15 mouse cellular contexts compared by ENCODE assay signal in genomic region chr3:108997762-108998161, GRCm38 (mm10). TPM values are rescaled to one million over a fixed set of nuclear protein-coding genes. Genes with fewer than 3 reads are reported as not detected.
DNase-seq lines count a peak whose midpoint lies in the region; ATAC-seq and TF ChIP-seq lines count a peak whose summit lies in the region.
"Had no signal": no experiment of that assay in that cellular context is flagged by ENCODE, and none has a peak within 500 bp of the region (broad histone marks: within the 10 kb centered on the region; RNA-seq: fewer than 3 reads in every experiment).

No protein-coding gene starts in this region.

- TF ChIP-seq POLR2A in myocyte (IDR thresholded peaks at IDR 0.05; ENCODE audit: insufficient read length, low read depth) = no peak

- no peak for DNase-seq in heart, postnatal 14 days
- no peak for DNase-seq in kidney, adult 8-10 months
- no peak for DNase-seq in spleen, adult 12 weeks (ENCODE audit: low spot score)
- DNase-seq: gastrocnemius, postnatal 36 days; right cerebral cortex, adult 18-20 months had no signal

- H3ac ChIP-seq in myocyte (ENCODE audit: control insufficient read depth, insufficient read length) = no peak overlapping the region

- no peaks in the 10 kb centered on the region for H3K79me2 ChIP-seq in myocyte (ENCODE audit: control insufficient read depth, insufficient read depth)

- no peak overlapping the region for H3K4me3 ChIP-seq in heart, embryonic 15.5 days
- H3K4me3 ChIP-seq in liver, embryonic 15.5 days (replicated peaks) = peak overlapping the region; percentile 20
- H3K4me3 ChIP-seq in myocyte = no peak overlapping the region

- H3K9me3 ChIP-seq in heart, embryonic 15.5 days (replicated peaks) = no peaks in the 10 kb centered on the region
- H3K9me3 ChIP-seq in liver, embryonic 15.5 days (replicated peaks) = no peaks in the 10 kb centered on the region

- no peak for ATAC-seq in heart, embryonic 15.5 days (replicated peaks; ENCODE audit: insufficient number of reproducible peaks, insufficient read depth, low FRiP score, low read depth)
- ATAC-seq in common myeloid progenitor, adult 5-6 weeks (replicated peaks; ENCODE audit: low read depth, poor library complexity, severe bottlenecking) = peak; percentile 81
- peak; percentile 65 for ATAC-seq in liver, embryonic 15.5 days (ENCODE audit: insufficient read depth)
- ATAC-seq: forebrain, embryonic 16.5 days; inflammation-experienced regulatory T-cells, adult 6 months had no signal

- intact Hi-C loops in heart, postnatal 14 days (cut with DNase I) = no loop called here

- no peaks in the 10 kb centered on the region for H3K4me1 ChIP-seq in heart, embryonic 15.5 days (replicated peaks)
- H3K4me1 ChIP-seq in liver, embryonic 15.5 days (replicated peaks) = peaks cover 14% of the 10 kb centered on the region

- H3K4me2 ChIP-seq in heart, embryonic 15.5 days = 0 out of 2 replicates have a peak overlapping the region, but pooled peaks have one; percentile 13
- H3K4me2 ChIP-seq in liver, embryonic 15.5 days = peak overlapping the region; percentile 56
- peak overlapping the region; percentile 60 for H3K4me2 ChIP-seq in myocyte (ENCODE audit: low read depth)
- H3K4me2 ChIP-seq: midbrain, embryonic 11.5 days had no signal

- no peaks in the 10 kb centered on the region for H3K36me3 ChIP-seq in heart, embryonic 15.5 days
- H3K36me3 ChIP-seq in liver, embryonic 15.5 days (replicated peaks) = no peaks in the 10 kb centered on the region
- H3K36me3 ChIP-seq in myocyte (ENCODE audit: control insufficient read depth, insufficient read depth) = no peaks in the 10 kb centered on the region

- H3K27me3 ChIP-seq in heart, embryonic 15.5 days = no peaks in the 10 kb centered on the region
- no peaks in the 10 kb centered on the region for H3K27me3 ChIP-seq in liver, embryonic 15.5 days
- no peaks in the 10 kb centered on the region for H3K27me3 ChIP-seq in myocyte (ENCODE audit: control insufficient read depth, insufficient read depth, insufficient read length)

- no peak overlapping the region for H3K9ac ChIP-seq in heart, embryonic 15.5 days
- no peak overlapping the region for H3K9ac ChIP-seq in liver, embryonic 15.5 days

- H3K27ac ChIP-seq in heart, embryonic 15.5 days = 0 out of 2 replicates have a peak overlapping the region, but pooled peaks have one; percentile 12
- H3K27ac ChIP-seq in liver, embryonic 15.5 days (replicated peaks) = 0 out of 2 replicates have a peak overlapping the region, but pooled peaks have one; percentile 31

- WGBS in heart, embryonic 15.5 days = 54% methylated on average over 4 of the region's 4 CpGs
- WGBS in liver, embryonic 15.5 days (ENCODE audit: insufficient replicate concordance) = 17% methylated on average over 4 of the region's 4 CpGs

TF ChIP-seq in myocyte, 11 proteins besides CTCF, POLR2A, EP300 and RAD21:
- TF ChIP-seq TCF12 (IDR thresholded peaks at IDR 0.05; ENCODE audit: insufficient read depth, poor library complexity, severe bottlenecking) (no peak), E2F4 (IDR thresholded peaks at IDR 0.05; ENCODE audit: insufficient read depth) (no peak)

RNA-seq across cellular contexts. Expression of gene Fam102b, which starts 29.6 kb away (rescaled TPM):
- 6.2 and 7.6 TPM in 2 replicates for polyA plus RNA-seq in heart, embryonic 15.5 days (2015; fragmentation: Nextera tagmentation; extraction: Ambion mirVana)
- total RNA-seq in heart, postnatal 14 days (2021) = 10 to 100 TPM; 17.2 to 18.1 TPM
- total RNA-seq in common myeloid progenitor, adult 5-6 weeks (2017) = 18.9 and 21.0 TPM in 2 replicates
- 2.0 and 2.2 TPM in 2 replicates for polyA plus RNA-seq in liver, embryonic 15.5 days (2015; fragmentation: Nextera tagmentation; extraction: Ambion mirVana)
- polyA plus RNA-seq in myocyte (2012; fragmentation: generic; extraction: Trizol) = 3.7 TPM

RNA-seq across cellular contexts. Expression of gene Gm9857, which starts 57.5 kb away (rescaled TPM):
- polyA plus RNA-seq in heart, embryonic 15.5 days (2015; fragmentation: Nextera tagmentation; extraction: Ambion mirVana) = not detected in 2 replicates
- total RNA-seq in heart, postnatal 14 days (2021) = not detected
- total RNA-seq in common myeloid progenitor, adult 5-6 weeks (2017) = not detected in 2 replicates
- not detected in 2 replicates for polyA plus RNA-seq in liver, embryonic 15.5 days (2015; fragmentation: Nextera tagmentation; extraction: Ambion mirVana)
- not detected for polyA plus RNA-seq in myocyte (2012; fragmentation: generic; extraction: Trizol)
- total RNA-seq: gastrocnemius, postnatal 36 days; layer of hippocampus, adult 18-20 months; left cerebral cortex, postnatal 25 days had no signal
- polyA plus RNA-seq: inflammation-experienced regulatory T-cells, adult 6 months; midbrain, embryonic 11.5 days; neural tube, embryonic 11.5 days had no signal

RNA-seq across cellular contexts. Expression of gene Henmt1, which starts 58.1 kb away (rescaled TPM):
- 0.25 TPM in 1 of 2 replicates, not detected in the other for polyA plus RNA-seq in heart, embryonic 15.5 days (2015; fragmentation: Nextera tagmentation; extraction: Ambion mirVana)
- total RNA-seq in heart, postnatal 14 days (2021) = not detected
- total RNA-seq in common myeloid progenitor, adult 5-6 weeks (2017) = not detected in 2 replicates
- polyA plus RNA-seq in liver, embryonic 15.5 days (2015; fragmentation: Nextera tagmentation; extraction: Ambion mirVana) = not detected in 2 replicates
- polyA plus RNA-seq in myocyte (2012; fragmentation: generic; extraction: Trizol) = not detected
- total RNA-seq: gastrocnemius, postnatal 36 days had no signal
